Mouse (Mus musculus): ENCODE results near the gene Net1. TPM values are rescaled to one million over a fixed set of nuclear protein-coding genes. Genes with fewer than 3 reads are reported as not detected.
"Not testable (repeated sequence)": the region's sequence is repeated elsewhere in the genome, so short reads cannot be mapped to it uniquely, and the experiment has no call there.

Net1 gene
- polyA plus RNA-seq, 1 experiment from 2014 or later = 36.8 TPM

DNA sequence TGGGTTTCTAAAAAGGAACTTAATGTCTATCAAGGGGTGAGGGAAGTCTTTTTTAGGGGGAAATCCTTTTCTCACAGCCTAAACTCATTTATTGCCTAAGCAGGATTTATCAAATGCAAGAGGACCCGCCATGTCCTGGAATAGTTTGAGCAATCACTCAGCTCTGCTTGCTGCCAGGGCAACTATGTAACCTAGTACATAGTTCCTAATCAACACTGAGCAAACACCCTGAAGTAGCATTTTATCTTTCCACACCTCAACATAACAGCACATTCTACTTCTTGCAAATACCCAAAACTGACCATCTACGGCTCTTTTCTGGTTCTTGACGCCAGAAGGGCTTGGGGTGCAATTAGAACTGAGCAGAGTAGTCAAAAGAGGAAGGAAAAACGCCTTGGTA, 9.8 kb downstream of the Net1 start:
- no peaks in the 10 kb centered on the region for H3K9me3 ChIP-seq (replicated peaks)
- no peak overlapping the region for H3K9ac ChIP-seq
- H3K27ac ChIP-seq = no peak overlapping the region
- H3K4me2 ChIP-seq = no peak overlapping the region
- no peak for ATAC-seq (replicated peaks; ENCODE audit: insufficient number of reproducible peaks, insufficient read depth, low FRiP score, low read depth)
- no peaks in the 10 kb centered on the region for H3K27me3 ChIP-seq
- whole genome bisulfite sequencing = 45% methylated on average over 4 of the region's 4 CpGs
- H3K4me3 ChIP-seq = no peak overlapping the region
- peaks cover 6% of the 10 kb centered on the region for H3K4me1 ChIP-seq (replicated peaks)
- H3K36me3 ChIP-seq = peaks cover 7% of the 10 kb centered on the region; the same call in 1 of the 2 replicates

DNA sequence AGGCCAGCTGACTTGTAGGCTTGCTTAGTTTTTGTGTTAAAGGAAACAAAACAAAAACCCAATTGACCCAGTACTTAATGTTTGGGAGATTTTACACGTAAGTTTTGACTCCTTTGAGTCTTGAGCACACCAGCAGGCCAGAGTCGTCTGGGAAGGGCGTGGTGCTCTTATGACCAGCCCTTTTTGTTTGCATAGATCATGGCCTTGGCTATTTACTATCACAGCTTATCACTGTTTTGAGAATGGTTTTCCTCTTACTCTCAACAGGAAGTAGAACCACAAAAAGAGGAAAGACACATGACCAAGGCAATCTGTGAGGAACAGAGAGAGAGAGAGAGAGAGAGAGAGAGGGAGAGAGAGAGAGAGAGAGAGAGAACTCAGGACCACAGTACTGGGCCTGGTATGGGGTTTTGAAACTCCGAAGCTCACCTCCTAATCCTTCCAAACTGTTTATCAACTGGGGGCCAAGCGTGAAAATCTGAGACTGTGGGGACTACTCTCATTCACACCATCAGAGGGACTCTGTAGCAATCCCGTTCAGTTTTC, 10.8 kb downstream of the Net1 start:
- Histone ChIP-seq H3K4me2 (no peak overlapping the region), H3K36me3 (peaks cover 10% of the 10 kb centered on the region; the same call in 1 of the 2 replicates)
- 64% methylated on average over 6 of the region's 6 CpGs for WGBS

DNA sequence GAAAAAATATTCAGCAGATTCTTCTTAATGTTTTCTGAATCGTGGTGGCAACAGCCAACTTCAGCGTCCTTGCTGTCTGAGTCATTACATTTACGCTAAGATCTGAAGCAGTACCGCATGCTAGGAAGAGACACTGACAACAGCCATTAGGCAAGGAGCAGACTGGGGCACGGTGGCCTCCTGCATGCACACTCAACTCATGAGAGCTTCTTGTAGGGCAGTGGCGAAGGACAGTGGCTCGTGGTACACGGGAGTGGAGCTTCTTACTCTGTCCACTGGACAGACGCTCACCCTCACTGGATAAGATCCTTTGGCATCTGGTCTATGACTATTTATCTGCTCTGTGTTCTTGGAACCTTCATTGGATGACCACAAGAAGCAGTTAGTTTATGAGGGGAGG, 18.7 kb downstream of the Net1 start:
- Histone ChIP-seq H3K36me3 (peaks cover 5% of the 10 kb centered on the region; the same call in 1 of the 2 replicates), H3K9me3 (replicated peaks) (no peaks in the 10 kb centered on the region), H3K4me1 (replicated peaks) (no peaks in the 10 kb centered on the region), H3K9ac (no peak overlapping the region), H3K27ac (no peak overlapping the region), H3K27me3 (no peaks in the 10 kb centered on the region), H3K4me3 (no peak overlapping the region), H3K4me2 (no peak overlapping the region)
- no peak for ATAC-seq (replicated peaks; ENCODE audit: insufficient number of reproducible peaks, insufficient read depth, low FRiP score, low read depth)
- 85% methylated on average over 9 of the region's 9 CpGs for WGBS

More for the DNA sequence above, 10.8 kb downstream of the Net1 start:
- Histone ChIP-seq H3K4me1 (replicated peaks) (peaks cover 6% of the 10 kb centered on the region), H3K9me3 (replicated peaks) (no peaks in the 10 kb centered on the region), H3K4me3 (no peak overlapping the region), H3K27ac (no peak overlapping the region), H3K27me3 (no peaks in the 10 kb centered on the region), H3K9ac (no peak overlapping the region)
- ATAC-seq (replicated peaks; ENCODE audit: insufficient number of reproducible peaks, insufficient read depth, low FRiP score, low read depth) = no peak

DNA sequence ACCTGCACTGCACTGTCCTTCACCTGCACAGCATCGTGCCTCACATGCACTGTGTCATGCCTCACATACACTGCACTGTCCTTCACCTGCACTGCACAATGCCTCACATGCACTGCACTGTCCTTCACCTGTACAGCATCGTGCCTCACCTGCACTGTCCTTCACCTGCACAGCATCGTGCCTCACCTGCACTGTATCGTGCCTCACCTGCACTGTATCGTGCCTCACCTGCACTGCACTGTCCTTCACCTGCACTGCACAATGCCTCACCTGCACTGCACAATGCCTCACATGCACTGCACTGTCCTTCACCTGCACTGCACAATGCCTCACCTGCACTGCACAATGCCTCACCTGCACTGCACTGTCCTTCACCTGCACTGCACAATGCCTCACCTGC, 19.8 kb downstream of the Net1 start:
- WGBS = 93% methylated on average over 5 of the region's 5 CpGs
- not testable (repeated sequence) for H3K36me3 ChIP-seq; H3K4me3 ChIP-seq; ATAC-seq (replicated peaks; ENCODE audit: insufficient number of reproducible peaks, insufficient read depth, low FRiP score, low read depth); H3K4me1 ChIP-seq (replicated peaks); H3K27ac ChIP-seq; H3K27me3 ChIP-seq; H3K9ac ChIP-seq; H3K4me2 ChIP-seq; H3K9me3 ChIP-seq (replicated peaks)

DNA sequence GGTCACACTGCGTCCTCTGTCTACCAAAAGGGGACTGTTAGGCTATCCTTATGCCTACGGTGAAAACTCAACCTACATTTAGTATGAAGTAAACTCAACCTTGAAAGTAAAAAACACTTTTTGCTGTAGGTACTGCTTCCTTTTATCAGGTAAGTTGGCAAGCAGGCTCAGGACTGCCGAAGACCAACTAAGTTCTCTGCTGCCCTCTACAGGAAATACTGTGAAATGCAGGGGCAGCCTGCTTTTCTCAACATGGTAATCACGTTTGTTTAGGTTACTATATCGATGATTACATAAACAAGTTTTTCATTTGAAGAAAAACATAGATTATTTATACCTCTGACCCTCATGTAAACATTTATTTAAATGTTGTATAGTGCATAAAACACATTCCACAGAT, 21.1 kb downstream of the Net1 start:
- no peak overlapping the region for H3K9ac ChIP-seq
- 29% methylated on average over 5 of the region's 5 CpGs for WGBS

DNA sequence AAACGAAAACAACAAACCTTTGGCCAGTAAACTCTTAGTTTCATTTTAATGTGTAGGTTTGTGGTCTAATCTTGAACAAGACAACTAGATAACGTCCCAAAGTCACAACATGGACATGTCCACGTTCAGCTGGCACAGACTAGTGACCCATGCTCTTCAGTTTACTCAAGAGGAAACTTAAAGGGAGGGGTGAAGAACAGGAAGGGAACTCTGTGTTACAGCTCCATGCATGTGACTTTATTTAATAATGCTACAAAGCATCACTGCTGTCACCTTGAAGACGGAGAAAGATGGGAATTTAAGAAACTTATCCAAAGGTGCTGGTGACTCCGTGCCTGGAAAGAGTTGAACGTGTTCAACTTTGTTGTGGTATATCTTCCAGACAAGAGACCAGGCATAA, 22.0 kb downstream of the Net1 start:
- Histone ChIP-seq H3K9me3 (replicated peaks) (no peaks in the 10 kb centered on the region), H3K27me3 (no peaks in the 10 kb centered on the region), H3K9ac (no peak overlapping the region), H3K27ac (no peak overlapping the region), H3K4me1 (replicated peaks) (peaks cover 15% of the 10 kb centered on the region), H3K4me3 (no peak overlapping the region), H3K4me2 (no peak overlapping the region), H3K36me3 (no peaks in the 10 kb centered on the region)
- no peak for ATAC-seq (replicated peaks; ENCODE audit: insufficient number of reproducible peaks, insufficient read depth, low FRiP score, low read depth)
- WGBS = 81% methylated on average over 6 of the region's 6 CpGs

More for the DNA sequence above, 21.1 kb downstream of the Net1 start:
- H3K27ac ChIP-seq = no peak overlapping the region
- H3K27me3 ChIP-seq = no peaks in the 10 kb centered on the region
- H3K4me2 ChIP-seq = no peak overlapping the region
- ATAC-seq (replicated peaks; ENCODE audit: insufficient number of reproducible peaks, insufficient read depth, low FRiP score, low read depth) = no peak
- H3K9me3 ChIP-seq (replicated peaks) = no peaks in the 10 kb centered on the region
- H3K4me3 ChIP-seq = no peak overlapping the region
- H3K36me3 ChIP-seq = no peaks in the 10 kb centered on the region
- peaks cover 8% of the 10 kb centered on the region for H3K4me1 ChIP-seq (replicated peaks)

DNA sequence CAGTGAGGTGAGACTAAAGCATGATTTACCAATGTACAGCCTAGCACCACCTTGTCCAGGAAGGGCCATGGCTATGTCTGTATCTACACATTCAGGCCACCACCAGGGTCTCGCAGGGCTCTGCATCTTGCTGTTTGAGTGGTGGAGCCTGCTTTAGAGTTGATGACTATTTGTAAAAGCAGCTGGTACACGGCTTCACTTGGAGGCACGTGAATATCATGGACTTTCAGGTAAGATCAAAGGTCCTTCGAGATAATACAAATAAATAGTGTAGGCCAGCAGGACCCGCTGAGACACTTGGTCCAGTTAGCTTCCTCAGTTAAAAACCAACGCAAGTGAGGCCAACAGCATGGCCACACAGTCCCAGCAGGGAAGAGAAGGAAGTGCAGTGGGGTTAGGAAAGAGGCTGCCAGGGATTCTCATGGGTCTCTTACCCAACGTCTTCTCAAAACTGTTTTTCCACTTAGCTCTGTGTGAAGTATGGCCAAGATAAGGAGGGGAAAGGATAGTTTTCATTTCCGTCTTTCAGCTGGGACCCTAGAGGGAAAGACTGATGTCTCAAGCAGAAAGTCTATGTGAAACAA, 22.5 kb downstream of the Net1 start:
- H3K36me3 ChIP-seq = no peaks in the 10 kb centered on the region
- H3K4me2 ChIP-seq = no peak overlapping the region
- ATAC-seq (replicated peaks; ENCODE audit: insufficient number of reproducible peaks, insufficient read depth, low FRiP score, low read depth) = no peak
- H3K9me3 ChIP-seq (replicated peaks) = no peaks in the 10 kb centered on the region
- no peak overlapping the region for H3K27ac ChIP-seq
- H3K4me3 ChIP-seq = no peak overlapping the region
- H3K27me3 ChIP-seq = no peaks in the 10 kb centered on the region
- WGBS = 78% methylated on average over 8 of the region's 8 CpGs
- peaks cover 15% of the 10 kb centered on the region for H3K4me1 ChIP-seq (replicated peaks)
- no peak overlapping the region for H3K9ac ChIP-seq

DNA sequence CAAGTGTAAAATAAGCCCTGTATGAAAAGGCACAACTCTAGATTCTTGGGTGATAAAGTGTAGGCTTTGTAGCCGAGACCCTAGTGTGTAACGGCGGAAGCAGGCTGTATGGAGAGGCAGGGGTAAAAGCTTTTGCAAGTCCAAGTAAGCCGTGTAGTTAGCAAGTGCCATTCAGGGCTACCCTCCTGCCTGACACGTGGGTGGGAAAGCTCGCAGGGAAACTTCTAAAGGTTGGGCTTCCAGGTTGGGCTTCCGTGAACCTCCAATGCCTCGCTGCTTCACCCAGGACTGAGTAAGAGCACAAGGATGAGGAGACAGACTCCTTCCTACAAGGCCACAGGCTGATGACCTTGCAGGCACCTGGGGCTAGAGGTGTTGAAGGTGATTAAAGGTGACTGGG, 23.5 kb downstream of the Net1 start:
- no peak overlapping the region for H3K4me3 ChIP-seq
- WGBS = 71% methylated on average over 8 of the region's 8 CpGs
- H3K9me3 ChIP-seq (replicated peaks) = no peaks in the 10 kb centered on the region
- peaks cover 15% of the 10 kb centered on the region for H3K4me1 ChIP-seq (replicated peaks)
- ATAC-seq (replicated peaks; ENCODE audit: insufficient number of reproducible peaks, insufficient read depth, low FRiP score, low read depth) = no peak
- no peak overlapping the region for H3K9ac ChIP-seq
- H3K27ac ChIP-seq = no peak overlapping the region
- no peaks in the 10 kb centered on the region for H3K27me3 ChIP-seq
- no peak overlapping the region for H3K4me2 ChIP-seq
- H3K36me3 ChIP-seq = no peaks in the 10 kb centered on the region

DNA sequence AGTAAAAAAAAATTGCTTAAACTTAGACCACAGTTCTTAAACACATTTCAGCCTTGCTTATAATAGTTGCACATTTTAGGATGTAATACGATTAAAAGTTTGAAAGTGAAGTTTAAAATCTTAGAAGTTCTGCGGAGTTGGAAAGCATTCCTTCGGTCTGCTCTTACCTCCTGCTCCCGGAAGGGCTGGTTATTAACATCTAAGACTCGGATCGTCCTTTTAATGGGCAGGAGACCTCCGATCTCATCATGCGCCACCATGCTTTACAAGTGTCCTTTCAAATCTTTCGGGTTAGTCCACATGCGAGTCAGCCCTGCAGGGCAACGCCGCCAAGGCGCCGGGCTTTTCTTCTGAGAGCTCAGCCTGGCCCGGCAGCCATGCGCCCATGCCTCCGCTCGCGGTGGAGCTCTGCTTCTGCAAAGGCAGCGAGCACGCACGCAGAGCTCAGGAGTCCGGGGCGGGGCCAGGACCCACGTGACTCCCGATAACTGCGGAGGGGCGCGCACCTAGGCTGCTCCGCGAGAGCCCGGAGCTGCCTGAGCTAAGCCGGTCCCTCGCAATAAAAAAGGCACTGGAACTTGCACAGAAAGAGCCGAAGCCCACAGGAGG, 24.8 kb downstream of the Net1 start:
- H3K4me2 ChIP-seq = peak overlapping the region; percentile 74
- under 1% methylated on average over 35 of the region's 35 CpGs for WGBS
- no peaks in the 10 kb centered on the region for H3K9me3 ChIP-seq (replicated peaks)

DNA sequence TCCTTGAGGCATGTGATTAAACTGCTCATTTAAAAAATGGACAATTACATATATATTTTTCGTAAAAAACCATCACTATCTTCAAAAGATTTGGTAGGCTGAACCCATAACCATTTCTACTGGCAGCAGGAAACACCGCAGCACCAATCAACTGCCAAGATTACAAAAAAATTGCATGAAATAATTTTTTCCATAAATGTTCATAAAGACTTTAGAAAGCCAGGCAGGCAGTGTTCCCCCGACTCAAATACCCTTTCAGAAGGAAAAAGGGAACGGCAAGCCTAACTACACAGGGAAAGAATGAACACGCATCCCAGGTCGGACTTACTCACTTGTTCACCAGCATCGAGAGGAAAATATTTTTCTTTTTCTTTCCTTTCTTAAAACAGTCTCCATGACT, 25.4 kb downstream of the Net1 start:
- H3K27me3 ChIP-seq = no peaks in the 10 kb centered on the region
- H3K4me3 ChIP-seq = peak overlapping the region; percentile 70
- peak overlapping the region; percentile 74 for H3K4me2 ChIP-seq
- H3K9me3 ChIP-seq (replicated peaks) = no peaks in the 10 kb centered on the region
- H3K27ac ChIP-seq = no peak overlapping the region
- 9% methylated on average over 7 of the region's 7 CpGs for WGBS
- peaks cover 12% of the 10 kb centered on the region for H3K36me3 ChIP-seq
- ATAC-seq (replicated peaks; ENCODE audit: insufficient number of reproducible peaks, insufficient read depth, low FRiP score, low read depth) = no peak
- peak overlapping the region; percentile 69 for H3K9ac ChIP-seq
- peaks cover 17% of the 10 kb centered on the region for H3K4me1 ChIP-seq (replicated peaks)

More for the DNA sequence above, 24.8 kb downstream of the Net1 start:
- peak overlapping the region; percentile 85 for H3K27ac ChIP-seq
- H3K4me3 ChIP-seq = peak overlapping the region; percentile 70
- peak overlapping the region; percentile 69 for H3K9ac ChIP-seq
- H3K36me3 ChIP-seq = peaks cover 5% of the 10 kb centered on the region
- no peaks in the 10 kb centered on the region for H3K27me3 ChIP-seq
- peak; percentile 98 for ATAC-seq (replicated peaks; ENCODE audit: insufficient number of reproducible peaks, insufficient read depth, low FRiP score, low read depth)
- H3K4me1 ChIP-seq (replicated peaks) = peaks cover 17% of the 10 kb centered on the region

DNA sequence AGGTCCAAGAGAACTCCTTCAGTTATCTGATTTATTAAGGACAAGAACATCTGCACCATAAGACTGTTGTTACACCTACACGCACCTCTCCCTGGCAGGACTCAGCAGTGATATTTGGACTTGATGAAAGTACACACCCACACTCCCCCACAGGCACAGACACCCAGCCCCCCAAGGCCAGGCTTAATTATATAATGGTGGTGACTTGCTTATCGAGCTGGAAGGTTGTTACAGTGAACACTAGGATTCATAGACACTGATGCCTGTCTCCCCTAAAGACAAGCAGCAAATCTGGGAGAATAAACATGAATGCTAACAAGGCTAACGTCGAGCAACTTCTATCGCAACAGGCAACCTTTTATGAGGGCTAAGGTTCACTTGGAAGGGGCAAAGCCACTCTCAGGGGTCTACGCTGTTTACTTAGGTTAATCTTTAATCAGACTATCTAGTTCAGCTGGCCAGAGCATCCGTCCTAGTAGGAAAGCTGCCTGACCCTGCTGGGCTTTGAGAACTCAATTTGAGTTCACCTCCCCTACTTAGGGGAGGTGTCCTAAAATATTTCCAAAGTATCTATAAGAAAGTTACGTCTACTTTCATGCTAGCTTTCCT, 26.4 kb downstream of the Net1 start:
- Histone ChIP-seq H3K36me3 (peaks cover 22% of the 10 kb centered on the region), H3K4me1 (replicated peaks) (peaks cover 17% of the 10 kb centered on the region), H3K9ac (peak overlapping the region; percentile 38; the same call in 1 of the 2 replicates), H3K9me3 (replicated peaks) (no peaks in the 10 kb centered on the region), H3K27ac (no peak overlapping the region), H3K27me3 (no peaks in the 10 kb centered on the region), H3K4me3 (peak overlapping the region; percentile 70), H3K4me2 (peak overlapping the region; percentile 74)
- no peak for ATAC-seq (replicated peaks; ENCODE audit: insufficient number of reproducible peaks, insufficient read depth, low FRiP score, low read depth)
- 43% methylated on average over 8 of the region's 8 CpGs for WGBS
